Mouse (Mus musculus): ENCODE measurements around the gene Enox1. TPM values are rescaled to one million over a fixed set of nuclear protein-coding genes. Genes with fewer than 3 reads are reported as not detected.

Gene Enox1
- polyA plus RNA-seq, 1 experiment: 3.1 TPM

GRCm38 (mm10) chr14:77648305-77648704, 491.7 kb downstream of the Enox1 start:
- no peak overlapping the region for H3K4me2 ChIP-seq (ENCODE audit: low read depth)
- no peak overlapping the region for H3ac ChIP-seq (ENCODE audit: control insufficient read depth, insufficient read length)
- no peaks in the 10 kb centered on the region for H3K36me3 ChIP-seq (ENCODE audit: control insufficient read depth, insufficient read depth)
- H3K79me2 ChIP-seq (ENCODE audit: control insufficient read depth, insufficient read depth): no peaks in the 10 kb centered on the region
- H3K4me3 ChIP-seq: no peak overlapping the region
- H3K27me3 ChIP-seq (ENCODE audit: control insufficient read depth, insufficient read depth, insufficient read length): no peaks in the 10 kb centered on the region
- TF ChIP-seq TCF12 (IDR thresholded peaks at IDR 0.05; ENCODE audit: insufficient read depth, poor library complexity, severe bottlenecking): no peak
- no peak for TF ChIP-seq USF1 (IDR thresholded peaks at IDR 0.05; ENCODE audit: low read depth)
- TF ChIP-seq POLR2AphosphoS2 (IDR thresholded peaks at IDR 0.05; ENCODE audit: insufficient read length, low read depth): no peak
- no peak for TF ChIP-seq MAX (IDR thresholded peaks at IDR 0.05; ENCODE audit: low read depth)
- no peak for TF ChIP-seq REST (IDR thresholded peaks at IDR 0.05; ENCODE audit: insufficient read depth, insufficient read length)
- TF ChIP-seq TCF3 (IDR thresholded peaks at IDR 0.05; ENCODE audit: insufficient read length, low read depth): no peak
- no peak for TF ChIP-seq CEBPB (IDR thresholded peaks at IDR 0.05; ENCODE audit: insufficient read depth, poor library complexity, severe bottlenecking)
- no peak for TF ChIP-seq POLR2A (IDR thresholded peaks at IDR 0.05; ENCODE audit: insufficient read length, low read depth)
- no peak for TF ChIP-seq MYOG (IDR thresholded peaks at IDR 0.05; ENCODE audit: control insufficient read depth in 1 of 3, insufficient read depth in 1 of 3, insufficient read length in 2 of 3, low read depth in 2 of 3)

GRCm38 (mm10) chr14:77658739-77659138, 502.2 kb downstream of the Enox1 start:
- Histone ChIP-seq H3K27me3 (ENCODE audit: control insufficient read depth, insufficient read depth, insufficient read length) (no peaks in the 10 kb centered on the region), H3K79me2 (ENCODE audit: control insufficient read depth, insufficient read depth) (no peaks in the 10 kb centered on the region), H3ac (ENCODE audit: control insufficient read depth, insufficient read length) (no peak overlapping the region), H3K4me3 (no peak overlapping the region), H3K4me2 (ENCODE audit: low read depth) (no peak overlapping the region), H3K36me3 (ENCODE audit: control insufficient read depth, insufficient read depth) (no peaks in the 10 kb centered on the region)
- TF ChIP-seq TCF12 (IDR thresholded peaks at IDR 0.05; ENCODE audit: insufficient read depth, poor library complexity, severe bottlenecking): no peak
- TF ChIP-seq TCF3 (IDR thresholded peaks at IDR 0.05; ENCODE audit: insufficient read length, low read depth): no peak
- no peak for TF ChIP-seq MYOG (IDR thresholded peaks at IDR 0.05; ENCODE audit: control insufficient read depth in 1 of 3, insufficient read depth in 1 of 3, insufficient read length in 2 of 3, low read depth in 2 of 3)

DNA sequence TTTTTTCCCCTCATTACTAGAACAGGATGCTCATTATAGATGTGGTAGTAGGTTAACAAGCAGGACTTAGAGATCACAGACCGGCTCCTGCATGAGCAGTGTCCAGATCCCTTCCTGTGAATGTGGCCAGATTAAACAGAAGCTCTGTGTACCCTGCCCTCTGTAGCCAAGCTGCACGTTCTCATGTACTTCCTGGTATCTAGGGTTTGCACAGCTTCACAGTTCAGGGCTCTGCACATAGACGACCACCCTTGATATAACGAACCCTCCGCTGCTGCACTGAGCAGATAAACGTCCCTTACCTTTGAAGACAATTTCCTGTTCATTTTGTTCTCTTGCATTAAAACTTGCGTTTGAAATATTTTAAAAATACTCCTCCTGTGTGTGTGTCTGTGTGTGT, 505.7 kb downstream of the Enox1 start:
- H3K27me3 ChIP-seq (ENCODE audit: control insufficient read depth, insufficient read depth, insufficient read length): no peaks in the 10 kb centered on the region
- no peaks in the 10 kb centered on the region for H3K79me2 ChIP-seq (ENCODE audit: control insufficient read depth, insufficient read depth)
- no peaks in the 10 kb centered on the region for H3K36me3 ChIP-seq (ENCODE audit: control insufficient read depth, insufficient read depth)
- no peak overlapping the region for H3ac ChIP-seq (ENCODE audit: control insufficient read depth, insufficient read length)
- no peak for TF ChIP-seq POLR2AphosphoS2 (IDR thresholded peaks at IDR 0.05; ENCODE audit: insufficient read length, low read depth)
- TF ChIP-seq USF1 (IDR thresholded peaks at IDR 0.05; ENCODE audit: low read depth): no peak
- TF ChIP-seq MYOD1 (IDR thresholded peaks at IDR 0.05; ENCODE audit: control insufficient read depth in 1 of 3, insufficient read length in 2 of 3, low read depth in 2 of 3): no peak
- no peak for TF ChIP-seq TCF3 (IDR thresholded peaks at IDR 0.05; ENCODE audit: insufficient read length, low read depth)
- TF ChIP-seq POLR2A (IDR thresholded peaks at IDR 0.05; ENCODE audit: insufficient read length, low read depth): no peak
- no peak for TF ChIP-seq E2F4 (IDR thresholded peaks at IDR 0.05; ENCODE audit: insufficient read depth)
- no peak for TF ChIP-seq MAX (IDR thresholded peaks at IDR 0.05; ENCODE audit: low read depth)
- no peak for TF ChIP-seq SRF (IDR thresholded peaks at IDR 0.05; ENCODE audit: control insufficient read depth, insufficient read length, low read depth)
- TF ChIP-seq MYOG (IDR thresholded peaks at IDR 0.05; ENCODE audit: control insufficient read depth in 1 of 3, insufficient read depth in 1 of 3, insufficient read length in 2 of 3, low read depth in 2 of 3): no peak
- TF ChIP-seq CEBPB (IDR thresholded peaks at IDR 0.05; ENCODE audit: insufficient read depth, poor library complexity, severe bottlenecking): no peak
- TF ChIP-seq REST (IDR thresholded peaks at IDR 0.05; ENCODE audit: insufficient read depth, insufficient read length): no peak
- no peak for TF ChIP-seq TCF12 (IDR thresholded peaks at IDR 0.05; ENCODE audit: insufficient read depth, poor library complexity, severe bottlenecking)
- H3K4me3 ChIP-seq: no peak overlapping the region
- no peak overlapping the region for H3K4me2 ChIP-seq (ENCODE audit: low read depth)

GRCm38 (mm10) chr14:77662994-77663393, 506.4 kb downstream of the Enox1 start:
- H3K36me3 ChIP-seq (ENCODE audit: control insufficient read depth, insufficient read depth): no peaks in the 10 kb centered on the region
- TF ChIP-seq TCF3 (IDR thresholded peaks at IDR 0.05; ENCODE audit: insufficient read length, low read depth) (no peak), REST (IDR thresholded peaks at IDR 0.05; ENCODE audit: insufficient read depth, insufficient read length) (no peak), TCF12 (IDR thresholded peaks at IDR 0.05; ENCODE audit: insufficient read depth, poor library complexity, severe bottlenecking) (no peak), POLR2AphosphoS2 (IDR thresholded peaks at IDR 0.05; ENCODE audit: insufficient read length, low read depth) (no peak), SRF (IDR thresholded peaks at IDR 0.05; ENCODE audit: control insufficient read depth, insufficient read length, low read depth) (no peak), MAX (IDR thresholded peaks at IDR 0.05; ENCODE audit: low read depth) (no peak), POLR2A (IDR thresholded peaks at IDR 0.05; ENCODE audit: insufficient read length, low read depth) (no peak), MYOG (IDR thresholded peaks at IDR 0.05; ENCODE audit: control insufficient read depth in 1 of 3, insufficient read depth in 1 of 3, insufficient read length in 2 of 3, low read depth in 2 of 3) (no peak), MYOD1 (IDR thresholded peaks at IDR 0.05; ENCODE audit: control insufficient read depth in 1 of 3, insufficient read length in 2 of 3, low read depth in 2 of 3) (no peak), CEBPB (IDR thresholded peaks at IDR 0.05; ENCODE audit: insufficient read depth, poor library complexity, severe bottlenecking) (no peak), E2F4 (IDR thresholded peaks at IDR 0.05; ENCODE audit: insufficient read depth) (no peak), USF1 (IDR thresholded peaks at IDR 0.05; ENCODE audit: low read depth) (no peak)

GRCm38 (mm10) chr14:77668096-77668495, 511.5 kb downstream of the Enox1 start:
- Histone ChIP-seq H3K36me3 (ENCODE audit: control insufficient read depth, insufficient read depth) (no peaks in the 10 kb centered on the region), H3K4me3 (no peak overlapping the region), H3K4me2 (ENCODE audit: low read depth) (no peak overlapping the region), H3K27me3 (ENCODE audit: control insufficient read depth, insufficient read depth, insufficient read length) (no peaks in the 10 kb centered on the region), H3K79me2 (ENCODE audit: control insufficient read depth, insufficient read depth) (no peaks in the 10 kb centered on the region), H3ac (ENCODE audit: control insufficient read depth, insufficient read length) (no peak overlapping the region)
- TF ChIP-seq REST (IDR thresholded peaks at IDR 0.05; ENCODE audit: insufficient read depth, insufficient read length): no peak
- TF ChIP-seq SRF (IDR thresholded peaks at IDR 0.05; ENCODE audit: control insufficient read depth, insufficient read length, low read depth): no peak
- no peak for TF ChIP-seq POLR2AphosphoS2 (IDR thresholded peaks at IDR 0.05; ENCODE audit: insufficient read length, low read depth)
- TF ChIP-seq MYOG (IDR thresholded peaks at IDR 0.05; ENCODE audit: control insufficient read depth in 1 of 3, insufficient read depth in 1 of 3, insufficient read length in 2 of 3, low read depth in 2 of 3): no peak
- no peak for TF ChIP-seq POLR2A (IDR thresholded peaks at IDR 0.05; ENCODE audit: insufficient read length, low read depth)

More at GRCm38 (mm10) chr14:77662994-77663393, 506.4 kb downstream of the Enox1 start:
- no peak overlapping the region for H3K4me2 ChIP-seq (ENCODE audit: low read depth)
- no peaks in the 10 kb centered on the region for H3K79me2 ChIP-seq (ENCODE audit: control insufficient read depth, insufficient read depth)
- no peak overlapping the region for H3ac ChIP-seq (ENCODE audit: control insufficient read depth, insufficient read length)
- H3K27me3 ChIP-seq (ENCODE audit: control insufficient read depth, insufficient read depth, insufficient read length): no peaks in the 10 kb centered on the region
- no peak overlapping the region for H3K4me3 ChIP-seq

Data from myocyte (in vitro differentiated cells).